Mouse (Mus musculus): ENCODE data around the gene Prkab1. TPM values are rescaled to one million over a fixed set of nuclear protein-coding genes. Genes with fewer than 3 reads are reported as not detected.

The Prkab1 gene
- polyA plus RNA-seq (2014; fragmentation: Nextera tagmentation; extraction: Ambion mirVana) = 50.1 and 54.1 TPM in 2 replicates

DNA sequence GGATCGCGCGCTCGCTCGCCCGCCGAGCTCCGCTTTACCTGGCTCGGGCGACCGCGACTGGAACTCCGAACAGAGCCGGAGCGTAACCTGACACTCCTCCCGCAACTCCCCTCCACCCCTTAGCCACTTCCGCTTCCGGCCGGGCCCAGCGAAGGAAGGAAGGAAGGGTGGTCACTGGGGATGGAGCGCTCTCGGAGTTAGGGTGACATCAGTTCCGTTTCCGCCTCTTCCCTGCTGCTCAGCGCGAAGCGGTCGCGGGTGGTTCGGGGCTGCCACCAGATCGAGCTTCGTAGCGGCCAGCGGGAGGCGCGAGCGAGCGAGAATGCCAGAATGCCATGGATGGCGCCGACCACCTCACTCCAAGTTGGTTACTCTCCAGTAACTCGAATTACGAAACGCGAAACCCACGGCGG, at the start of gene Prkab1:
Gene Prkab1, minus strand, starts transcription at position 182 of the 413 bp plus-strand sequence.
- peak within 1 kb of the TSS; percentile 77 for H3K4me3 ChIP-seq (ENCODE audit: low read depth, low read length)
- peaks cover 11% of the 10 kb centered on the region for H3K36me3 ChIP-seq (ENCODE audit: control insufficient read depth, insufficient read depth, low read length)
- H3K9ac ChIP-seq (ENCODE audit: low read depth, low read length) = peak within 1 kb of the TSS; percentile 86
- H3K4me1 ChIP-seq (ENCODE audit: control insufficient read depth, insufficient read depth, low read length) = peaks cover 23% of the 10 kb centered on the region
- H3K9me3 ChIP-seq (replicated peaks; ENCODE audit: control insufficient read depth, low read length) = no peaks in the 10 kb centered on the region
- H3K27ac ChIP-seq (ENCODE audit: low read depth, low read length) = peak within 1 kb of the TSS; percentile 82
- peak within 1 kb of the TSS; percentile 68 for H3K4me2 ChIP-seq
- peak; percentile 88 for ATAC-seq (replicated peaks; ENCODE audit: insufficient number of reproducible peaks, low FRiP score, low TSS enrichment)
- under 1% methylated on average over 46 of the region's 46 CpGs for WGBS (ENCODE audit: insufficient replicate concordance)
- no peaks in the 10 kb centered on the region for H3K27me3 ChIP-seq (ENCODE audit: control insufficient read depth, insufficient read depth, low read length)

DNA sequence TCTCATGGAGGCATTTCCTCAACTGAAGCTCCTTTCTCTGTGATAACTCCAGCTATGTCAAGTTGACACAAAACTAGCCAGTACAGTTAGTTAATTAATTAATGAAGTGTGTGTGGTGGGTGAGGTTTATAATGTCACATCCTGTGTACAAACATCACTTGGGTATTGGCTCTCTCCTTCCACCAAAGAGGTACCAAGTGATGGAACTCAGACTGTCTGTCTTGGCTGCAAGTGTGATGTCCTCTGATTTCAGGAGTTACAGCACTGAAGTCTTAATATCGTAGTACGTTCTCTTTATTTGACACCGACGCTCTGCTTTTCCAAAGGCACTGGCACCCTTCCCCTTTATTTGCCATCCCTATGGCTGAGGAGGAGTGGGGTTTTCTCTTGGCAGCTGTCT, 45.3 kb upstream of the Prkab1 start:
- ATAC-seq (replicated peaks; ENCODE audit: insufficient number of reproducible peaks, low FRiP score, low TSS enrichment) = no peak
- H3K27ac ChIP-seq (ENCODE audit: low read depth, low read length) = no peak overlapping the region
- H3K9me3 ChIP-seq (replicated peaks; ENCODE audit: control insufficient read depth, low read length) = no peaks in the 10 kb centered on the region
- H3K4me1 ChIP-seq (ENCODE audit: control insufficient read depth, insufficient read depth, low read length) = no peaks in the 10 kb centered on the region
- H3K4me3 ChIP-seq (ENCODE audit: low read depth, low read length) = no peak overlapping the region
- H3K36me3 ChIP-seq (ENCODE audit: control insufficient read depth, insufficient read depth, low read length) = no peaks in the 10 kb centered on the region
- no peak overlapping the region for H3K4me2 ChIP-seq
- H3K27me3 ChIP-seq (ENCODE audit: control insufficient read depth, insufficient read depth, low read length) = no peaks in the 10 kb centered on the region
- no peak overlapping the region for H3K9ac ChIP-seq (ENCODE audit: low read depth, low read length)
- 90% methylated on average over 4 of the region's 4 CpGs for WGBS (ENCODE audit: insufficient replicate concordance)

DNA sequence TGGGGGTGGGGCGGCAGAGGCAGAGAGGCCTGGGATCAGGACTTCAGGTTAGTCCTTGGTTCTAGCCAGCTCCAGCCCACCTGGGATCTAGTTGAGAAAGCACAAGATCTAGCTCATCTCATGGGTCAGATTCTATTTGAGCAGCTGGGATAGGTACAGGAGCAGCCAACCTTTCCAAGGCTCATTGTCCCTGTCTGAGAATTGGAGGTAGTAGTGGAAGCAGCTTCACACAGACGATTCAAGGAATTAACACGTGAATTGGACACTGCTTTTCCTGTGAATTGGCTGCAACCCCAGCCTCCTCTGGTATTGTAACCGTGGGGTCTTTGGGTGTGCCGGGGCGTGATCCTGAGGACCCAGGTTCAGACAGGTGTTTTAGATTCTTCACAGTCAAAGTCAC, 28.5 kb upstream of the Prkab1 start:
- no peak overlapping the region for H3K9ac ChIP-seq (ENCODE audit: low read depth, low read length)
- WGBS (ENCODE audit: insufficient replicate concordance) = 53% methylated on average over 6 of the region's 6 CpGs
- H3K4me1 ChIP-seq (ENCODE audit: control insufficient read depth, insufficient read depth, low read length) = no peaks in the 10 kb centered on the region
- H3K27ac ChIP-seq (ENCODE audit: low read depth, low read length) = no peak overlapping the region
- no peak overlapping the region for H3K4me3 ChIP-seq (ENCODE audit: low read depth, low read length)
- H3K4me2 ChIP-seq = no peak overlapping the region
- H3K36me3 ChIP-seq (ENCODE audit: control insufficient read depth, insufficient read depth, low read length) = no peaks in the 10 kb centered on the region
- H3K9me3 ChIP-seq (replicated peaks; ENCODE audit: control insufficient read depth, low read length) = no peaks in the 10 kb centered on the region
- ATAC-seq (replicated peaks; ENCODE audit: insufficient number of reproducible peaks, low FRiP score, low TSS enrichment) = no peak
- H3K27me3 ChIP-seq (ENCODE audit: control insufficient read depth, insufficient read depth, low read length) = no peaks in the 10 kb centered on the region

DNA sequence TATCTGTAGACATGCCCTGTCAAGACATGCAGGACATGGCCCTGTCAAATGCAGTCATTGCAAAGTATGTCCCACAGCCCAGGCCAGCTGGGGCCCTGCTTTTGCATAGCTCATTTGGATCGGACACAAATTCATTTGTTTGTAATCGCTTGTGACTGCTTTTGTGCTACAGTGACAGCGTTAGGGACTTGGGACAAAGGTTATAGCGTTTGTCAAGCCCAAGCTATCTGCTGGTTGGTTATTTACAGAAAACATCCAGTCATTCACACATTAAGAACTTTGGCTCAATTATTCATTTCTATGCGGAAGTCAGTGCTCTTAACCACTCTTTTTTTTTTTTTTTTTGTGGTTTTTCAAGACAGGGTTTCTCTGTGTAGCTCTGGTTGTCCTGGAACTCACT, 27.9 kb upstream of the Prkab1 start:
- Histone ChIP-seq H3K9ac (ENCODE audit: low read depth, low read length) (no peak overlapping the region), H3K4me2 (no peak overlapping the region), H3K36me3 (ENCODE audit: control insufficient read depth, insufficient read depth, low read length) (no peaks in the 10 kb centered on the region), H3K9me3 (replicated peaks; ENCODE audit: control insufficient read depth, low read length) (no peaks in the 10 kb centered on the region), H3K27me3 (ENCODE audit: control insufficient read depth, insufficient read depth, low read length) (no peaks in the 10 kb centered on the region), H3K27ac (ENCODE audit: low read depth, low read length) (no peak overlapping the region), H3K4me1 (ENCODE audit: control insufficient read depth, insufficient read depth, low read length) (no peaks in the 10 kb centered on the region), H3K4me3 (ENCODE audit: low read depth, low read length) (no peak overlapping the region)
- 81% methylated on average over 5 of the region's 5 CpGs for WGBS (ENCODE audit: insufficient replicate concordance)
- no peak for ATAC-seq (replicated peaks; ENCODE audit: insufficient number of reproducible peaks, low FRiP score, low TSS enrichment)

DNA sequence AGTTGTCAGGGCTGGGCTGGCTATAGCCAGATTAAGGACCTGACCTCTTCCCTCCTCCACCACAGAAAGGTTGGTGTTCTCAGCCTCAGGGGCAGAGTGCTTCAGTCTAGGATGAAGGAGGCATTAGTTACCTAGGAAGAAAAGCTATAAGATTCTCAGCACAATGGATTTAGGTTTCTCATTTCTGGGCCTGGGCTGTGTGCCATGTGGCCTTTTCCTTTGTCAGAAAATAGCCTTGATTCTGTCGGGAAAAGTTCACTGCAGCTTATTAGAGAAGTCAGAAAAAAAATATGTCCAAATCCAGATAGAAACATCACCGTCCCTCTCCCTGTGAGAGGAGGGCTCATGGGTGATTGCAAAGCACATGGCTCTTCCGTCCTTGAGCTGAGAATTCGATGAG, 25.5 kb upstream of the Prkab1 start:
- no peak overlapping the region for H3K9ac ChIP-seq (ENCODE audit: low read depth, low read length)
- H3K27ac ChIP-seq (ENCODE audit: low read depth, low read length) = no peak overlapping the region
- no peaks in the 10 kb centered on the region for H3K36me3 ChIP-seq (ENCODE audit: control insufficient read depth, insufficient read depth, low read length)
- WGBS (ENCODE audit: insufficient replicate concordance) = 75% methylated on average over 4 of the region's 4 CpGs
- no peaks in the 10 kb centered on the region for H3K27me3 ChIP-seq (ENCODE audit: control insufficient read depth, insufficient read depth, low read length)
- no peak overlapping the region for H3K4me3 ChIP-seq (ENCODE audit: low read depth, low read length)
- H3K9me3 ChIP-seq (replicated peaks; ENCODE audit: control insufficient read depth, low read length) = no peaks in the 10 kb centered on the region
- no peaks in the 10 kb centered on the region for H3K4me1 ChIP-seq (ENCODE audit: control insufficient read depth, insufficient read depth, low read length)
- ATAC-seq (replicated peaks; ENCODE audit: insufficient number of reproducible peaks, low FRiP score, low TSS enrichment) = no peak
- no peak overlapping the region for H3K4me2 ChIP-seq

DNA sequence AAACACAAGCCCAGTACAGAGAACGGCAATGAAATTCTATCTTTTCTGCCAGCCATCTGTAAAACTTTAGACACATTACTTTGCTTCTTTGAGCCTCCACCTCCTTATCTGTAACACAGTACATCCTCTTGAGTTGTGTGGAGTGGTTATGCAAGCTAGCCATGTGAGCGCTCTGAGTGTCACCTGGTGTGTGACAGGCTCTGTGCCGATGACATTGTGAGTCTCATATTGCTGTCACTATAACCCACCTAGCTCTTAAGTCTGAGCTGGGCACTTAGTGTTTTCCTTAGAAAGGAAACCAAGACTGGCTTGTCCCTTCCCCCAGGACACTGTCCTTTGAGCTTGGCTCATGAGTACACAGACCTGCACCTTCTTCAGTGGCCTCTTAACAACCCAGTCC, 24.0 kb upstream of the Prkab1 start:
- WGBS (ENCODE audit: insufficient replicate concordance) = 79% methylated on average over 3 of the region's 3 CpGs
- Histone ChIP-seq H3K4me2 (no peak overlapping the region), H3K36me3 (ENCODE audit: control insufficient read depth, insufficient read depth, low read length) (no peaks in the 10 kb centered on the region), H3K4me3 (ENCODE audit: low read depth, low read length) (no peak overlapping the region), H3K27ac (ENCODE audit: low read depth, low read length) (no peak overlapping the region), H3K27me3 (ENCODE audit: control insufficient read depth, insufficient read depth, low read length) (no peaks in the 10 kb centered on the region), H3K9me3 (replicated peaks; ENCODE audit: control insufficient read depth, low read length) (no peaks in the 10 kb centered on the region), H3K4me1 (ENCODE audit: control insufficient read depth, insufficient read depth, low read length) (no peaks in the 10 kb centered on the region), H3K9ac (ENCODE audit: low read depth, low read length) (no peak overlapping the region)
- no peak for ATAC-seq (replicated peaks; ENCODE audit: insufficient number of reproducible peaks, low FRiP score, low TSS enrichment)

DNA sequence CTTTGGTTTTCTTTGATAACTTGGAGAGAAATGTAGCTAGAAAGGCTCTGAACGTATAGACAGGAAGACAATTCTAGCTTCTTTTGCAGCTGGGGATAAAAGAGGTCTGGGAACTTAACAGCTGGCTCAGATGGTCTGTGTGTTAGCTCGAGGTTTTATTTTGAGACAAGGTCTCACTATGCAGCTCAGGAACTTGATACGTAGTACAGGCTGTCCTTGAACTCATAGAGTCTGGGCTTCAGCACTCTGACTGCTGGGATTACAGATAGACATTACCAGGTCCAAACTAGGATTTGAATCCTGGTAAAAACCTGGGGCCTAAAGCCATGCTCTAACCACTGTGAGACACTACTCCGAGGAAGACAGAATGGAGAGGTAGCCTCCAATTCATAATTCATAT, 21.9 kb upstream of the Prkab1 start:
- Histone ChIP-seq H3K4me3 (ENCODE audit: low read depth, low read length) (no peak overlapping the region), H3K27ac (ENCODE audit: low read depth, low read length) (no peak overlapping the region), H3K36me3 (ENCODE audit: control insufficient read depth, insufficient read depth, low read length) (no peaks in the 10 kb centered on the region), H3K9me3 (replicated peaks; ENCODE audit: control insufficient read depth, low read length) (no peaks in the 10 kb centered on the region), H3K4me1 (ENCODE audit: control insufficient read depth, insufficient read depth, low read length) (no peaks in the 10 kb centered on the region), H3K27me3 (ENCODE audit: control insufficient read depth, insufficient read depth, low read length) (no peaks in the 10 kb centered on the region), H3K4me2 (no peak overlapping the region), H3K9ac (ENCODE audit: low read depth, low read length) (no peak overlapping the region)
- no peak for ATAC-seq (replicated peaks; ENCODE audit: insufficient number of reproducible peaks, low FRiP score, low TSS enrichment)
- 75% methylated on average over 4 of the region's 4 CpGs for WGBS (ENCODE audit: insufficient replicate concordance)

DNA sequence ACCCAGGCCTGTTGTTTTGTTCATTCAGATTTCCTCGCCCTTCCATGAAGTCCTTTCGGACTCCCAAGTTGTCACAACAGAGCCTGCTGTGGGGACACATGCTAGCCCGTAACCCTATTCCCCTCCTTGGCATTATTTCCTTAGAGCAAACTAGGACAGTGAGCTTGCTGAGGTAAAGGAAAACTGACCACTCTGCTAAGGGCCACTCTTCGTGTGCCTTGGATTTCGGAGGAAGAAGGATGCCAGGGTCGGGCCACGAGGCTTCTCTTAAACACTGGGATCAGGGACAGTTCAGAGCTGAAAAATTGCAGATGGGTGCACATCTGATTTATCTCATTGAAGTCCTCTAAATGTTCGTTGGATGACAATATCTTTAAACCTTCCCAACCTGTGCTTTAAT, 21.3 kb upstream of the Prkab1 start:
- Histone ChIP-seq H3K4me1 (ENCODE audit: control insufficient read depth, insufficient read depth, low read length) (no peaks in the 10 kb centered on the region), H3K9me3 (replicated peaks; ENCODE audit: control insufficient read depth, low read length) (no peaks in the 10 kb centered on the region), H3K27me3 (ENCODE audit: control insufficient read depth, insufficient read depth, low read length) (no peaks in the 10 kb centered on the region), H3K4me3 (ENCODE audit: low read depth, low read length) (no peak overlapping the region), H3K9ac (ENCODE audit: low read depth, low read length) (no peak overlapping the region), H3K4me2 (no peak overlapping the region), H3K27ac (ENCODE audit: low read depth, low read length) (no peak overlapping the region), H3K36me3 (ENCODE audit: control insufficient read depth, insufficient read depth, low read length) (no peaks in the 10 kb centered on the region)
- WGBS (ENCODE audit: insufficient replicate concordance) = 76% methylated on average over 8 of the region's 8 CpGs
- ATAC-seq (replicated peaks; ENCODE audit: insufficient number of reproducible peaks, low FRiP score, low TSS enrichment) = no peak

DNA sequence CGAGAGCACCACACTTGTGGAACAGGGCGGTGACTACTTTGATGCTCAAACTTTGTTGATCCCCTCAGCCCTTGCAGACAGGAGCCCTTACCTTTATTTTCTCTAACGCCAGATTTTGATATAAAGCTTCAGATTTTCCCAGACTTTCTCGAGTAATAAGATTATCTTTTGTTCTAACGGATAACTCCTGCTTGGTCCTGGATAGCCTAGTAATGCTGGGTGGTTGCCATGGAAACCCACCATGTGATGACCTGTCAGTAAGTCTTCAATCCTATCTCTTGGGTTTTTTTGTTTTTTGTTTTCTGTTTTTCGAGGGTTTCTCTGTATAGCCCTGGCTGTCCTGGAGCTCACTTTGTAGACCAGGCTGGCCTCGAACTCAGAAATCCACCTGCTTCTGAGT, 17.9 kb upstream of the Prkab1 start:
- H3K4me3 ChIP-seq (ENCODE audit: low read depth, low read length) = no peak overlapping the region
- no peaks in the 10 kb centered on the region for H3K36me3 ChIP-seq (ENCODE audit: control insufficient read depth, insufficient read depth, low read length)
- H3K4me2 ChIP-seq = no peak overlapping the region
- 54% methylated on average over 7 of the region's 7 CpGs for WGBS (ENCODE audit: insufficient replicate concordance)
- no peak for ATAC-seq (replicated peaks; ENCODE audit: insufficient number of reproducible peaks, low FRiP score, low TSS enrichment)
- no peaks in the 10 kb centered on the region for H3K4me1 ChIP-seq (ENCODE audit: control insufficient read depth, insufficient read depth, low read length)
- no peaks in the 10 kb centered on the region for H3K27me3 ChIP-seq (ENCODE audit: control insufficient read depth, insufficient read depth, low read length)
- no peaks in the 10 kb centered on the region for H3K9me3 ChIP-seq (replicated peaks; ENCODE audit: control insufficient read depth, low read length)
- H3K9ac ChIP-seq (ENCODE audit: low read depth, low read length) = no peak overlapping the region
- H3K27ac ChIP-seq (ENCODE audit: low read depth, low read length) = no peak overlapping the region
